Mouse (Mus musculus): ENCODE results near the gene Myg1. TPM values are rescaled to one million over a fixed set of nuclear protein-coding genes. Genes with fewer than 3 reads are reported as not detected.

The Myg1 gene
- polyA plus RNA-seq, 1 experiment = 92.1 TPM

DNA sequence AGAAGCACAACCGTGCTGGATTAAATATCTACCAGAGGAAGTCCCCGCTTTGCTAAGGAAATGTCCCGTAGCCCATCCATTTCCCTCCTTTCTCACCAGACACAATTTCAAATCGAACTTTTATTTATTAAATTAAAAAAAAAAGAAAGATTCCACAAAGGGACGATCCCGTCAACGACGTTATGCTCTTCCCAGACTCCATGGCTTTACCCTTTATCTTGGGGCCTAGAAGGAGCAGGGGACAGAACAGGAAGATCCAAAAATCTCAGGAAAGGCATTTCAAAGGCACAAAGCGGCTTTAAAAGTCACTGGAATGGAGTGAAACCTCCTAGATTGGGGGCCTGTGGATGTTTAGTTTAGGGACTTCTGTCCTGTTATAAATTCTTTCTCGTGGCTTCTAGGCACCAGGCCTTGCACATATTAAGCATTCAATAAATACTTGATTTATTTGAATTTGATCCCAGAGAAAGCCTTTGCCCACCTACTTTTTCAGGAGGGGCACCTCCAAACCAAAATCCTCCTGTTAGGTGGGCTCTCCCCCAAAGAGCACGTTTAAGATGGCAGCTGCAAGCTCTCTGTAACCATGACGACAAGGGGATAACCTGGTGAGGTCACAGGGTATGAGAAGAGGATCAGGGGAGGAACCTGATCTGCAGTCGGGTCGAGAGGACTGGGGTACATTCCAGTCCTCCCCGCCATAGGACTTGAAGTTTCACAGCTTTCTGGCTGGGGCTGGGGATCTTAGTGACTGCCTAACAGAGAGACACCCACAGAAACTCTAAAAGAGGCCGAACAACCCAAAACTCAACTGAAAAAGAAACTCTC lies 25.2 kb downstream of the Myg1 start:
- Histone ChIP-seq H3K36me3 (replicated peaks; ENCODE audit: low read length) (no peaks in the 10 kb centered on the region), H3K9me3 (peaks cover 3% of the 10 kb centered on the region; the same call in 1 of the 2 replicates), H3K4me3 (replicated peaks) (no peak overlapping the region), H3K27me3 (replicated peaks) (peaks cover 68% of the 10 kb centered on the region), H3K4me1 (peaks cover 47% of the 10 kb centered on the region)
- TF ChIP-seq FLI1 (IDR thresholded peaks at IDR 0.05; ENCODE audit: low read length) (no peak), GATA1 (IDR thresholded peaks at IDR 0.05; ENCODE audit: borderline replicate concordance, low read length) (no peak)

DNA sequence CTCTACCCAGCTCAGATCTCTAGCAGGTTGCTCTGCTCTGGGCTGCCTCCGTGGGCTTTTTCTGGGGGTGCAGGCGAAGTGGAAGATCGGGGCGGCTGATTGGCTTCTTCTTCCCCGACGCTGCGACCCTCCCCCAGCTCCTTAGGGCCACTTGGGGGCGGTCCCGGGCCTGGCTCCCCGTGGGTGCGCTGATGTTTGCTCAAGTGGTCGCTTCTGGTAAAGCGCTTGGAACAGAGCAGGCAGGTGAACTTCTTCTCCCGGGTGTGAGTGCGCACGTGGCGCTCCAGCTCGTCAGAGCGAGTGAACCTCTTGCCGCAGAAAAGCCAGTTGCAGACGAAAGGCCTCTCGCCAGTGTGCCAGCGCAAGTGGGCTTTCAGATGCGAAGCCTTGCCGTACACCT lies 26.6 kb downstream of the Myg1 start:
- peak overlapping the region; percentile 84 for H3K4me3 ChIP-seq (replicated peaks)
- TF ChIP-seq FLI1 (IDR thresholded peaks at IDR 0.05; ENCODE audit: low read length) (no peak), GATA1 (IDR thresholded peaks at IDR 0.05; ENCODE audit: borderline replicate concordance, low read length) (no peak)
- no peaks in the 10 kb centered on the region for H3K36me3 ChIP-seq (replicated peaks; ENCODE audit: low read length)
- H3K4me1 ChIP-seq = peaks cover 50% of the 10 kb centered on the region
- H3K27me3 ChIP-seq (replicated peaks) = peaks cover 77% of the 10 kb centered on the region
- H3K9me3 ChIP-seq = peaks cover 3% of the 10 kb centered on the region; the same call in 1 of the 2 replicates

DNA sequence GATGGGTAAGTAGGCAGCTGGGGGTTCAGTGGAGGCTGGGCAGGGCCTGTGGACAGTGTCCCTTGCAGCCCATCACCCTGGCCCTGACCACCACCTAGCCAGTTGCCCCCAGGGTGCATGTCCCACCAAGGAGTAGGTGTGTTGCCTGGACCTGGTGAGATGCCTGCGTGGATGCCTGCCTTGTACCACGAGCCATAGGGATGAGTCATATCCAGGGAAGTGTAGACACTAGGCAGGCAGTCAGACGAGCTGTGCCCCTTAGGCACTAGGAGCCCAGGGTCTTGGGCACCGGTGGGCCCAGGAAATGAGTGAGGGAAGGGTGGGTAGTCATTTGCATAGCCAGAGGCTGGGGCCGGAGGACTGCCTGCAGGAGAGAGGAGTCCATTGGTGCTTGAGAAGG lies 27.3 kb downstream of the Myg1 start:
- peaks cover 57% of the 10 kb centered on the region for H3K4me1 ChIP-seq
- no peaks in the 10 kb centered on the region for H3K36me3 ChIP-seq (replicated peaks; ENCODE audit: low read length)
- H3K4me3 ChIP-seq (replicated peaks) = peak overlapping the region; percentile 24
- H3K27me3 ChIP-seq (replicated peaks) = peaks cover 81% of the 10 kb centered on the region
- no peak for TF ChIP-seq FLI1 (IDR thresholded peaks at IDR 0.05; ENCODE audit: low read length)
- TF ChIP-seq GATA1 (IDR thresholded peaks at IDR 0.05; ENCODE audit: borderline replicate concordance, low read length) = no peak
- H3K9me3 ChIP-seq = peaks cover 3% of the 10 kb centered on the region; the same call in 1 of the 2 replicates

DNA sequence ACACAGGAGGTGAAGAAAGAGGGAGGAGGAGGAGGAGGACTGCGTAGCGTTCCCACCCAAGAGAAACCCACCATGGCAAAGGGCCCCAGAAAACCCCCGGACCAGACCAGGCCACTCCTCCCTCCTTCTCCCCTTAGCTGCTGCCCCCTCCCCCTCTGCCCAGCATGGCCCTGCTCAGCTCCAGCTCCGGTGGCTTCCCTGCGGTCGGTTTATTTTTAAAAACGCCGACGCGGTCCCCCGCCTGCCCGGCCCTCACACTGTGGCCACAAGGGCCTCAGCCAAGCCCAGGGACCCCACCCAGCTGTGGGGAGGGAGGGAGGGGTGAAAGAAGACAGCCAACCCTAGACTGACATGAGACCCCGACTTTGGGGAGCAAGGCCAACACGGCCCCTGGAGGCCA lies 31.1 kb downstream of the Myg1 start:
- peak overlapping the region; percentile 75 for H3K4me3 ChIP-seq (replicated peaks)
- H3K4me1 ChIP-seq = peaks cover 72% of the 10 kb centered on the region
- H3K27me3 ChIP-seq (replicated peaks) = peaks cover 84% of the 10 kb centered on the region
- TF ChIP-seq FLI1 (IDR thresholded peaks at IDR 0.05; ENCODE audit: low read length) (no peak), GATA1 (IDR thresholded peaks at IDR 0.05; ENCODE audit: borderline replicate concordance, low read length) (no peak)
- peaks cover 3% of the 10 kb centered on the region; the same call in 1 of the 2 replicates for H3K9me3 ChIP-seq
- no peaks in the 10 kb centered on the region for H3K36me3 ChIP-seq (replicated peaks; ENCODE audit: low read length)

DNA sequence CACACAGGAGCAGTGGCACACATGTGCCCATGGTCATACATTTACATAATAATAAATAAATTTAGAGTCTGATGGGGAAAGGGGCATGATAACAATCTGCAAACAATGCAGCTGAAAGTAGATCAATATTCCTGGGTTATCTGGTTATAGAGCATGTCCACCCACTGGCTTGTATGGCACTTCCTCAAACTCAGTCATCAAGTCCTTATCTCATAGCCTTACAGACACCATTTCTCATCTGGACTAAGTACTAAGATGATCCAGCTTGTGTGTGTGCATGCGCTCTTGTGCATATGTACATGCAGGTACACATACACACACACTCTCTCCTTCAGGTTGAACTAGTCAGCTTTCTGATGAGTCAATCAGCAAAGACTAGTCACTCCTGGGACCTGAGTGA lies 33.2 kb downstream of the Myg1 start:
- H3K4me3 ChIP-seq (replicated peaks) = no peak overlapping the region
- H3K27me3 ChIP-seq (replicated peaks) = peaks cover 78% of the 10 kb centered on the region

DNA sequence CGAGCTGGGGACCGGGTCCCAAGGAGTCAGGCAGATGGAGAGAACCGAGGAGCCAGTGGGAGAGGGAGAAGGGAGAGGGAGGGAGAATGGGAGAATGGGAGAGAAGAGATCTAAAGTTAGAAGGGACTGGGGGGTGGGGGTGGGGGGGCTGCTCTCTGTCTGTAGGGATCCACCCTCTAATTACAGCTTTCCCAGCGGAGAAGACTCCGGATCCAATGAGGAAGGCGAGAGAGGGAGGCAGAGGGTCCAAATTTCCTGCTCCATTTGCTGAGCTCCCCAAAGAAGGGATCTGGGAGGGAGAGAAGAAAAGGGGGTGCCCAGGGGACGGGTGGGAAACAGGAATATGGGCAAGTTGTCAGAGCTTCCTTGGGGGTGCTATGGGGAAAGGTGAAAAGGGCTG lies 34.7 kb downstream of the Myg1 start:
- Histone ChIP-seq H3K4me3 (replicated peaks) (no peak overlapping the region), H3K27me3 (replicated peaks) (peaks cover 80% of the 10 kb centered on the region), H3K4me1 (peaks cover 74% of the 10 kb centered on the region), H3K9me3 (peaks cover 3% of the 10 kb centered on the region; the same call in 1 of the 2 replicates), H3K36me3 (replicated peaks; ENCODE audit: low read length) (no peaks in the 10 kb centered on the region)
- no peak for TF ChIP-seq FLI1 (IDR thresholded peaks at IDR 0.05; ENCODE audit: low read length)

More for the DNA sequence above, 33.2 kb downstream of the Myg1 start:
- H3K4me1 ChIP-seq = peaks cover 60% of the 10 kb centered on the region
- no peaks in the 10 kb centered on the region for H3K36me3 ChIP-seq (replicated peaks; ENCODE audit: low read length)
- TF ChIP-seq FLI1 (IDR thresholded peaks at IDR 0.05; ENCODE audit: low read length) = no peak
- TF ChIP-seq GATA1 (IDR thresholded peaks at IDR 0.05; ENCODE audit: borderline replicate concordance, low read length) = no peak
- peaks cover 3% of the 10 kb centered on the region; the same call in 1 of the 2 replicates for H3K9me3 ChIP-seq

DNA sequence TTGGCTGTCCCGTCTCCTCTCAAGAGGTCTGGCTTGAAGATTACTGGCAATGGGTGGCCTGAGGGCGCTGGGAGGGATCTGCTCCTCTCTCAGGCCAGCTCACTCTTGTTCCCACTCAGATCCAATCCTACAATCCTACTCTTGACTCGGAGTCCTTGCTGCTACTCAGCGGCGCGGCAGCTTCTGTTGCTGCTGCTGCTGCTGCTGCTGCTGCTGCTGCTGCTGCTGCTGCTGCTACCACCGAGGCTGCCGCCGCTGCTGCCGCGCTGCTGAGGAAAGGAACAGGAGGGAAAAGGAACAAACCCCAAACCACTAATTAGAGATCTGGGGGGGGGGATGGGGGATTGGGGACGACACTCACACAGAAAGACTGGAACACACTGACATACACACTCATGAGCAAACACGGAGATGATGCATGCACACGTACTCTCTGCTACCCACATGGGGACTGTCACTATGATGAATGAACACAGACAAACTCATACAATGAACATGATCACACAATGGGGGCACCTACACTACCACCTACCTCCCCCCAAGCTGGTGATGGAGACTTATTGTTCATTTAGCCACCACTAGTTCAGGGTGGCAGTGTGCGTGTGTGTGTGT lies 35.3 kb downstream of the Myg1 start, which contains the start of gene Sp7:
Gene Sp7 (minus strand): TSS at position 450 of the 612 bp plus-strand sequence.
- peaks cover 80% of the 10 kb centered on the region for H3K4me1 ChIP-seq
- H3K9me3 ChIP-seq = no peaks in the 10 kb centered on the region
- TF ChIP-seq GATA1 (IDR thresholded peaks at IDR 0.05; ENCODE audit: borderline replicate concordance, low read length) (no peak), FLI1 (IDR thresholded peaks at IDR 0.05; ENCODE audit: low read length) (no peak)
- H3K27me3 ChIP-seq (replicated peaks) = peaks cover 83% of the 10 kb centered on the region
- peak within 1 kb of the TSS; percentile 83 for H3K4me3 ChIP-seq (replicated peaks)
- H3K36me3 ChIP-seq (replicated peaks; ENCODE audit: low read length) = no peaks in the 10 kb centered on the region

DNA sequence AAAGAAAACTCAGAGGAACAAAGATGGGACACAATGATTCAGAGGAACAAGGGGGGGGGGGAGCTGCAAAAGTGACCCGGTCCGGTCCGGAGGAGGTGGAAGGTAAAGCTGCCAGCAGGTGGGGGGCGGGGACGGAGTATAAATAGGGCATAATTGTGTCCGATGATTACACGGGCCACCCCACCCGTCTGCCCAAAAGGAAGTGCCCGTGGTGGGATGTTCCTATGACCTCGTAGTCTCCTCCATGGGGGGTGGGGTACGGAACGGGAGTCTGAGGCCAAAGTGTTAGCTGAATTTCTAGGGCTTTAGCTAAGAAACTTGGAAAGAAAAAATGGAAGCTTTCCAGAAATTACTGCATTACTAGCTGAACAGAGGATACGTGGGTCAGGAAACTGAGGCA lies 38.5 kb downstream of the Myg1 start:
- H3K4me1 ChIP-seq = peaks cover 74% of the 10 kb centered on the region
- H3K27me3 ChIP-seq (replicated peaks) = peaks cover 83% of the 10 kb centered on the region
- TF ChIP-seq GATA1 (IDR thresholded peaks at IDR 0.05; ENCODE audit: borderline replicate concordance, low read length) (no peak), FLI1 (IDR thresholded peaks at IDR 0.05; ENCODE audit: low read length) (no peak)

DNA sequence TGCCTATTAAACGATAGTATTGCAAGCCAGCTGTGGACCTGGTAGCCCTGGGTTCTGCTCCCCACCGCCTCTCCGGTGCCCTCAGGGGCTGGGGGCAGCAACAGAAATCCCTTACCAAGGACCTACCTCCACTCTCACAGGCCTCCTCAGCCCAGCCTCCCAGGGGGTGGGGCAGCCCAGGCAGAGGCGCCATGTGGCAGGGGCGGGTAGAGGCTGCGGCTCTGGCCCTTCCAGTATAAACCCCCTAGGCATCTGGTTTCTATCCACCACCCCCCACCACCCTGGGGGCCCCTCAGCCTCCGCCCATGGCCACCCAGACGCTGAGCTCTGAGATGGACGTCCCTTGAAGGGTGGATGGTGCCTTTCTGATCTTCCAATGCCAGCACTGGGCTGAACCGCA lies 39.2 kb downstream of the Myg1 start:
- Histone ChIP-seq H3K9me3 (no peaks in the 10 kb centered on the region), H3K4me1 (peaks cover 67% of the 10 kb centered on the region), H3K4me3 (replicated peaks) (no peak overlapping the region), H3K27me3 (replicated peaks) (peaks cover 81% of the 10 kb centered on the region), H3K36me3 (replicated peaks; ENCODE audit: low read length) (no peaks in the 10 kb centered on the region)
- TF ChIP-seq GATA1 (IDR thresholded peaks at IDR 0.05; ENCODE audit: borderline replicate concordance, low read length) (no peak), FLI1 (IDR thresholded peaks at IDR 0.05; ENCODE audit: low read length) (no peak)

More for the DNA sequence above, 38.5 kb downstream of the Myg1 start:
- no peaks in the 10 kb centered on the region for H3K9me3 ChIP-seq
- H3K4me3 ChIP-seq (replicated peaks) = peak overlapping the region; percentile 69
- no peaks in the 10 kb centered on the region for H3K36me3 ChIP-seq (replicated peaks; ENCODE audit: low read length)

Data from megakaryocyte, embryonic 14.5 days (primary cell).